Mouse (Mus musculus) urinary bladder, postnatal 25 days (tissue): Measurements from ENCODE around the gene Clec2l.

ENCODE experiments used
- DNase-seq: peaks from one replicate; pipeline ENCODE4 v3.0.0; 2022; ENCODE audit warnings: low spot score

Clec2l gene

DNA sequence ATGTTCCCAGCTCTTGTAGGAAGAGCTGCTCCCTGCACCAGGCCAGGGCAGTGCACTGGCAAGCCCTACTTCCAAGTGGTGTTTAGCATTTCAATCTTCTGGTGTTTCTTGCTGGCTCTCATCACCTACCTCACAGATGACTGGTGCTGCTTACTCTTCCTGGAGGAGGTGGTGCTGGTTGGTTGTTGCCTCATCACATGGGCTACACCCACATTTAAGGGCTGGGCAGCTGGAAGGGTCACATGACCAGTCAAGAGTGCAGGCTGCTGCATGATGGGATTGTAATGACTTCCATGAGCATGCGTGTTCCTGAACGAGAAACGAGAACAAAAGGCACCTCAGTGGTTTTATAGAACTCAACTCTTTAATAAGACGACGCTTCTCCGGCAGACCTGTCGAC is 55.8 kb downstream of the Clec2l start:
- no peak for DNase-seq

DNA sequence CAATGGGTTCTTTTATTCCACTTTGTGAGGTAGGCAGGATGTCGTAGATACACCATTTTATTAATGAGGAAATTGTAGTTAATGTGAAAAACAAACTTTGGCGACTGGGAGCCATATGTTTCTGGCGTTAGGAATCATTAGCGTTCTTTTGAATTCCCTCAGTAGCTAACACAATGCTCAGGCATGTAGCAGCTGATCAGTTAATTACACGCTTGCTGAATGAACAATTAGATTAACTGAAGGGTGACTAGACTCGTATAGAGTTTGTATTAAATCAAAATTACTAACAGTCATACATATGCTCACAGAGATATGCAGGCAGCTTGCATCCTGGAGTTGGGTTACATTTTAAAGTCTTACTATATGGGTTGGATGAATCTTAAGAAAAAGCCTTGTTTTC is 56.4 kb downstream of the Clec2l start:
- no peak for DNase-seq

DNA sequence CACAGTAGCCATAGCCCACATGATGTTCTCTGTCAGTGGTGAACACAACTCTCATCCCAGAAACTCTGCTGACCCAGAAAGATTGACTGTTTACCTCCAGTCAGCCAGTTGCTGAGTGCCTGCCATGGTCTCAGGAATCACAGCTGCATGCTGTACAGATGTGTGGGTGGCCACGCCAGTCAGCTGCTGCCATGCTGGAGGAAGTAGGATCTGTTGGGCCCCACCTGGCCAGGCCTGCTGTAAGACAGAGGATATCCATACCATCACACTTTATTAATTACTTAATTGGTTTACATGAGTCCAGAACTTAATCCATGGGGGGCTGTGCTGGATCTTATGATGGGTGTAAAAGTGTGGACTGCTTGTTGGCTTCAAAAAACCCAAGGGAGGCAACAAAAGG is 58.5 kb downstream of the Clec2l start:
- no peak for DNase-seq

DNA sequence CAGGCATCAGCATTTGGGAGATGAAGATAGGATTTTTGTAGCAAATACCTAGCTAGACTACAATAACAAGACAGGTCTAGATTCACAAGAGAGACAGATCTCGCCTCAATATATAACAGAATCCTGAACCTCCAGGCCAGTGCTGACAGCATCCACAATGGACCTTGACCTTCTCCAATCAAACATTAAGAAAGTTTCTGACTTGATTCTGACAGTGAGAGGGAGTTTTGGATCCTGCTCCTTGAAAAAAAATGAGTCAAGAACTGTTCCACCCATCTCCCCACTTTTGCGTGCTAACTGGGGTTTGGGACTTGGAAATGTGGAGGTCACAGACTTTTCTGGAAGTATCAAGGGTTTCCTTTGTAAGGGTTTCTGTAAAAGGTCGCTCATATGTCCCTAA is 62.6 kb downstream of the Clec2l start:
- no peak for DNase-seq
